Mouse (Mus musculus) embryonic facial prominence, embryonic 14.5 days (tissue): ENCODE data around the gene Srprb. TPM values are rescaled to one million over a fixed set of nuclear protein-coding genes. Genes with fewer than 3 reads are reported as not detected.
A peak's percentile ranks its signal among the peaks of the same experiment; 100 is the strongest.

ENCODE experiments used
- ATAC-seq: fragments of 200-750 bp; cut with Nextera tagmentation; 2 replicates; pipeline ENCODE4 v1.8.0; 2017; ENCODE audit warnings: low read depth, moderate number of reproducible peaks, moderate TSS enrichment
- DNase-seq: peaks from one replicate; pipeline ENCODE4 v3.0.0-alpha.2; 2015; ENCODE audit warnings: low spot score
- H3K27ac ChIP-seq: fragments of 300-500 bp; sonication (generic); replicated peaks from 2 replicates; pipeline ENCODE4 v1.5.1; 2014; ENCODE audit warnings: low read depth, mild to moderate bottlenecking, low read length, moderate library complexity
- H3K27me3 ChIP-seq: fragments of 300-500 bp; sonication (generic); replicated peaks from 2 replicates; pipeline ENCODE4 v1.6.1; 2014; ENCODE audit warnings: low read length; ENCODE audit not compliant: control insufficient read depth, insufficient read depth
- H3K36me3 ChIP-seq: fragments of 300-500 bp; sonication (generic); 2 replicates; pipeline ENCODE4 v1.6.1; 2014; ENCODE audit warnings: low read length, mixed read lengths; ENCODE audit not compliant: control insufficient read depth, insufficient read depth
- H3K4me1 ChIP-seq: fragments of 300-500 bp; sonication (generic); 2 replicates; pipeline ENCODE4 v1.6.1; 2014; ENCODE audit warnings: antibody characterized with exemption, low read length; ENCODE audit not compliant: control insufficient read depth, insufficient read depth
- H3K4me2 ChIP-seq: fragments of 300-500 bp; sonication (generic); 2 replicates; pipeline ENCODE4 v1.6.1; 2014; ENCODE audit warnings: low read depth, mild to moderate bottlenecking, low read length, moderate library complexity, mixed read lengths
- H3K4me3 ChIP-seq: fragments of 300-500 bp; sonication (generic); 2 replicates; pipeline ENCODE4 v1.5.1; 2014; ENCODE audit warnings: low read depth, mild to moderate bottlenecking, low read length
- H3K9ac ChIP-seq: fragments of 300-500 bp; sonication (generic); 2 replicates; pipeline ENCODE4 v1.6.1; 2014; ENCODE audit warnings: low read depth, mild to moderate bottlenecking, low read length, moderate library complexity, mixed read lengths
- H3K9me3 ChIP-seq: fragments of 300-500 bp; sonication (generic); 2 replicates; pipeline ENCODE4 v1.6.1; 2016; ENCODE audit warnings: low read length; ENCODE audit not compliant: control insufficient read depth
- WGBS: fragments of 180-500 bp; shearing (Covaris S2); extraction: QIAGEN DNeasy Blood & Tissue Kit; methylation state at CpG from one replicate; pipeline ENCODE4 v1.1.7; 2014; 5-methylcytosine and 5-hydroxymethylcytosine counted together
- polyA plus RNA-seq: library from polyadenylated mRNA; unstranded; fragments of >200 nt; fragmentation: Nextera tagmentation; extraction: Ambion mirVana; gene quantifications from 2 replicates; pipeline ENCODE4 v1.2.1, GENCODE M21; 2014

Gene Srprb
- polyA plus RNA-seq, 1 experiment from 2014 or later = 73.5 TPM

DNA sequence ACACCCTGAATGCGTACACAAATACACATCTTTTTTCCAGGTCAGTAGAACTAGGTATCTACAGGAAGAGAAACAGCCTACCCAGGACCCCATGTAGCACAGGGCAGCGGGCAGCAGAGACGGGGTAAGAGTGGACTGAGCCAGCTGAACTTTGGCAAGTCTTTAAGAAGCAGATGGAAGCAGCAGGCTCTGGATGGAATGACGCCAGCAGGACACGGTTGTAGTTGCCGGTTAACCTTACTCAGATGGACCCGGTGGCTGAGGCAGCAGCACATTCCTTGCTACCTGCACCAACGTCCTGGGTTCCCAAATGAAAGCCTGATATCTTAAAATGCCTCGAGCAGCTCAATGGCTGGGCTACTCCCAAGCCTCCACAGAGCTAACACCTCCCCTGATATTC, 15.2 kb downstream of the Srprb start:
- Histone ChIP-seq H3K27me3 (no peaks in the 10 kb centered on the region), H3K27ac (no peak overlapping the region), H3K9me3 (no peaks in the 10 kb centered on the region), H3K9ac (no peak overlapping the region), H3K4me2 (no peak overlapping the region), H3K4me1 (no peaks in the 10 kb centered on the region), H3K4me3 (no peak overlapping the region), H3K36me3 (peaks cover 39% of the 10 kb centered on the region)
- DNase-seq (peak; percentile 7), ATAC-seq (no peak)
- WGBS = 76% methylated on average over 9 of the region's 9 CpGs

DNA sequence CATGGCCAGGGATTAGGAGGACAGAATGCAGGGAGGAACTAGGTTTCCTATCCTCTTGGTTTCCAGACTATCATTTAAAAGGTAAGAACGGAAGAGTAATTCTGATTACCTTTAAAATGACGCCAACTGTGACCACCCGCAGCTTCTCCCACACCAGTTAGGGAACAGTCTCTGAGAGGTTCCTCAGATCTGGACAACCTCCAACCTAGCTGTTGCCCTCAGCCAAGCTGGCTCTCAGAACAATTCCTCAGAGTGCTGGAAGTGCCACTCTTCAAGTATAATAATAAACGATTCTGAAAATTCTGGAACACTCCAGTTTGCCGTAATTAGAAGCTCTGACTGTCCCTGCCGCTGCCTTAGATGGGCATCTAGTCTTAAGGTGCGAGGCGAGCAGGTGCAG, 16.0 kb downstream of the Srprb start:
- Histone ChIP-seq H3K27ac (no peak overlapping the region), H3K4me3 (no peak overlapping the region), H3K4me2 (no peak overlapping the region), H3K27me3 (no peaks in the 10 kb centered on the region), H3K36me3 (peaks cover 31% of the 10 kb centered on the region), H3K9me3 (no peaks in the 10 kb centered on the region), H3K9ac (no peak overlapping the region), H3K4me1 (no peaks in the 10 kb centered on the region)
- DNase-seq = no peak
- WGBS = 93% methylated on average over 8 of the region's 8 CpGs
- ATAC-seq = no peak

DNA sequence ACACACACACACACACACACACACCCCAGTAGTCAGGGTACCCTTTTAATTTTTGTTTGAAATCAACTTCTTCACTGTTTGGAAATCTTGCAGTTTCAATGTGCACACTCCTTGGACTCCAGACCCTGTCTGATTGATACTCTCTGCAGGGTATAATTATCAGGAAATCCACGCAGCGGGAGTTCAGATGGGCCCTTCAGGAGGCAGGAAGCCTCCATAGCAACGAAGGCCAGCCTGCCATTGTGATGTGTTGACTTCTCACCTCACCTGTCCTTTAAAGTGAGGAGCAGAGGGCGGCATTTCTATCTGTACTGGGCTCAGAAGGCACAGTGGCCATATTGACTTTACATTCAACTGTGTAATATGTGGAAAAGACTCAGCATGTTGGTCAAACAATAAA, 17.1 kb downstream of the Srprb start:
- H3K4me1 ChIP-seq = 0 out of 2 replicates have a peak, but pooled peaks cover 4% of the 10 kb centered on the region
- no peak overlapping the region for H3K4me2 ChIP-seq
- peaks cover 20% of the 10 kb centered on the region for H3K36me3 ChIP-seq
- H3K9ac ChIP-seq = no peak overlapping the region
- WGBS = 57% methylated on average over 4 of the region's 4 CpGs
- DNase-seq (no peak), ATAC-seq (no peak)
- no peaks in the 10 kb centered on the region for H3K9me3 ChIP-seq
- no peak overlapping the region for H3K4me3 ChIP-seq
- no peaks in the 10 kb centered on the region for H3K27me3 ChIP-seq
- no peak overlapping the region for H3K27ac ChIP-seq

DNA sequence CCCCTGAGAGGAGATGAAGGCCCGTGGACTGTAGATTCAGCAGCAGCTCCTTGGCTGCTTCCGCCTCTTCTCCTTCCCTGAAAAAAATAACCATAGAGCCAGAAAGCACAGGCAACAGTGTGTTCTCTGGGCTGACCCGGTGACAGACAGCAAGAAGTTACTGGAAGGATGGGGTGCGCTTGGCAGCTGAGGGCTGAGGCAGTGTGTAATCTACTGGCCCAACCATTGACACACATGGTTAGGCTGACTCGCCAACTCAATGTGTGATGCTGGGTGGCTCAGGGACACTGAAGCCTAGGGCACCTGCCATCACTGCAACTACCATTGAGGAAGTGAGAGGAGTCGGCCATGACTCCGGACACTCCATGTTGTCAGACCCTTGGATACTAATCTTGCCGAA, 20.1 kb downstream of the Srprb start:
- Histone ChIP-seq H3K9ac (no peak overlapping the region), H3K9me3 (no peaks in the 10 kb centered on the region), H3K27ac (no peak overlapping the region), H3K4me2 (no peak overlapping the region), H3K27me3 (no peaks in the 10 kb centered on the region), H3K36me3 (no peaks in the 10 kb centered on the region), H3K4me3 (no peak overlapping the region), H3K4me1 (0 out of 2 replicates have a peak, but pooled peaks cover 4% of the 10 kb centered on the region)
- 85% methylated on average over 8 of the region's 8 CpGs for WGBS
- DNase-seq (no peak), ATAC-seq (no peak)

DNA sequence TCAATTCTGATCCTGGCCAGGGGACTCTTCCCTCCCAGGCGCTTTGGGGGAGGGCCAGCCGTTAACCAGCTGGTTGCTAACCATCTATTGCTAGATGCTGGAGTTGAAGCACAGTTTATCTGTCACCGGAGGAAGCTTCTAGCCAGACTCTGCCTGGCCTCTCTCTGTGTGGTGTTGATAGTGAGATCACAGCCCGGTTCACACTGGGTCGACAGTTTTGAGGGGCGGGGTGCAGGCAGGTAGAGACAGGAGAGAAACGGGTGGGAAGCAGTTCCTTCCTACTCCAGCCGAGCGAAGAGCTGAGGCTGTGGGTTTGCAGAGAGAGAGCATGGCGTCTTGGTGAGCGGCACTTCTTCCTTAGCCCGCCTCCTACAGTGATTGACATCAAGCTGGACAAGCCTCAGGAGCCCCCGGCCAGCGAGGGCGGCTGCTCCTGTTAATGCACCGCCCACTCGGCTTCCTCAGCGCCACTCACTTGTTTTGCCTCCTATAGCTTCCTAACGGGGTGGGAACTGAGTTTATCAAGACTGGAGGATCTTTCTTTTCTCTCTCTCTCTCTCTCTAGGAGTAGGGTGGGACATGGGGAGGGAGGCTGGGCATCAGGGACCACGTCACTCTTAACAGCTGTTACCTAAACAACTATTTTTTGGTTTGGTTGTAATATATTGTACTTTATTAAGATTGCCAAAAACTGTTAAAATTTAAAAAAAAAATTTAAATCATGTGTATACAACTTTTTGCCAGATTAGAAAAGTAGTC, 21.0 kb downstream of the Srprb start:
- peak; percentile 93 for ATAC-seq

DNA sequence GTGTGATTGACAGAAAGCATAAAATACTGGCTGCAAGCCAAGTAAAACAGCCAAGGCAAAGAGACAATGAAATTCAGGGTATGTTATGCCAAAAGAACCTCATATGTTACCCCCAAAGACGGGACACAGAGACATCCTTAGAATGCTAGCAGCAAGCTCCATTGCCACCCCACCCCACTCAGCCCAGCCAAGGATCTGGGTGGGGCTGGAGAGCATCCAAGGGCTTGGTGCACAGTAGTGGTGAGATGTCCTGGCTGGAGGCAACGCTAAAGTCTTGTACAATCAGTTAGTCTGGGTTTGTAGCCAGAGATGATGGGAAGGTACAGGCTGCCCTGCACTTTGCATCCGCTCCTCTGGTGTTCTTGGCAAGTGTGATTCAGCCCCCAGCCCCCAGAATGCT, 21.6 kb downstream of the Srprb start:
- peak overlapping the region; percentile 22; the same call in 1 of the 2 replicates for H3K27ac ChIP-seq
- H3K4me2 ChIP-seq = peak overlapping the region; percentile 52
- no peaks in the 10 kb centered on the region for H3K36me3 ChIP-seq
- H3K9me3 ChIP-seq = no peaks in the 10 kb centered on the region
- ATAC-seq (peak; percentile 6; the same call in 1 of the 2 replicates), DNase-seq (peak; percentile 62)
- H3K9ac ChIP-seq = peak overlapping the region; percentile 45; the same call in 1 of the 2 replicates
- 0 out of 2 replicates have a peak, but pooled peaks cover 4% of the 10 kb centered on the region for H3K4me1 ChIP-seq
- H3K27me3 ChIP-seq = no peaks in the 10 kb centered on the region
- WGBS = 43% methylated on average over 2 of the region's 3 CpGs
- H3K4me3 ChIP-seq = peak overlapping the region; percentile 30

More for the DNA sequence above, 21.0 kb downstream of the Srprb start:
- WGBS = 2% methylated on average over 19 of the region's 20 CpGs
- Histone ChIP-seq H3K4me3 (peak overlapping the region; percentile 30), H3K4me2 (peak overlapping the region; percentile 52), H3K4me1 (0 out of 2 replicates have a peak, but pooled peaks cover 4% of the 10 kb centered on the region), H3K9me3 (no peaks in the 10 kb centered on the region), H3K9ac (peak overlapping the region; percentile 45), H3K36me3 (no peaks in the 10 kb centered on the region), H3K27me3 (no peaks in the 10 kb centered on the region), H3K27ac (peak overlapping the region; percentile 22; the same call in 1 of the 2 replicates)
- peak; percentile 96 for DNase-seq

DNA sequence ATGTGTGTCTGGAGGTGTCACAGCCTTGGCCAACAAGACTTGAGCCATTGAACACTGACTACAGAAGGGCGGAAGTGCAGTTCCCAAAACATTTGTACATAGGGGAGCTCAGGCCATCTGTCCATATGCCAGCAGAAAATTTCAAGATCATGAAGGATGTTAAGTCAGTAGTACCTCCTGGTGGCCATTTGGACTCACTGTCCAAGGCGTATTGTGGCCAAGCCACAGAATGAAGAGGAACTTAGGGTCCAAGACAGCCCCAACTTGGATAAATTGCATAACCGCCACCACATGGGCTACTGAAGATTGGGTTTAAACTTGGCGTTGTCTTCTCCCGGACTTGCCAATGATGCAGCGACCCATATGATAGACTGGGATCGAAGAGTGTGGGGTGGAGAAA, 26.2 kb downstream of the Srprb start:
- 98% methylated on average over 7 of the region's 7 CpGs for WGBS
- no peaks in the 10 kb centered on the region for H3K27me3 ChIP-seq
- no peaks in the 10 kb centered on the region for H3K9me3 ChIP-seq
- no peak overlapping the region for H3K4me3 ChIP-seq
- no peak overlapping the region for H3K27ac ChIP-seq
- DNase-seq (no peak), ATAC-seq (no peak)
- no peak overlapping the region for H3K9ac ChIP-seq
- H3K4me1 ChIP-seq = 0 out of 2 replicates have a peak, but pooled peaks cover 4% of the 10 kb centered on the region
- no peak overlapping the region for H3K4me2 ChIP-seq
- H3K36me3 ChIP-seq = no peaks in the 10 kb centered on the region

DNA sequence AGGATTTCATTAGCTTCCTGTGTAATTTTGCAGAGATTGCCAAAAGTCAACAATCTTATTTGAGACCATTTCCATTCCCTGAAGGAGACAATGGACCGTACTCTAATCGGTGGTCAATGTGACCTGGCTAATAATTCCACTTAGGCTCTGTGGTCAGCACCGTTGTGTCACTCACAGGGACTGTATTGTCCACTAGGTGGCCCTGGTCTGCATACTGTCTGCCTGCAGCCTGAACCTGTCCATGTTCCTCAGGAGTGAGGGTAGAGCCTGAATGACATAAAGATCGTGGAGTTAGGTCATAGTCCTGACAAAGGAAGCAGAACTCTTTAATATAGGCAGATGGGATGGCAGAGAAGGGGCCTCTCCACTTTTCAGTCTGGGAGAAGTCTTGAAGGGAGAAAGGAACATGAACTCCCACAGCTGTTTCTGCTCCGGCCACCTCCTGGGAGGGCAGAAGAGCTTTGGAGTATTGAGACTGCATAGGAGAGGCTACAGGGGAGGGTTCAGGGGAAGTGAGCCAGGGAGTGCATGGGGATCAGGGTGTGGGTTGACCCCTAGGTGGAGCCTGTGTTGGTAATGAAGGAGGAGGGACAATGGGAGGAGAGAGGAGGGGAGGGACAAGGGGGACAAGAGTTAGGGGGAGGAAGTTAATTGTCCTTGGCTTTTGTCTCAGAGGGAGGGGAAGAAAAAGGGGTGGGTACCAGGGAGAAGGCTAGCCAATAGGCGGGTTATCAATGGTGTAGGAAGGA, 27.0 kb downstream of the Srprb start:
- Histone ChIP-seq H3K36me3 (no peaks in the 10 kb centered on the region), H3K4me2 (no peak overlapping the region), H3K4me1 (no peaks in the 10 kb centered on the region), H3K27me3 (no peaks in the 10 kb centered on the region), H3K9ac (no peak overlapping the region), H3K27ac (no peak overlapping the region), H3K4me3 (no peak overlapping the region), H3K9me3 (no peaks in the 10 kb centered on the region)
- 68% methylated on average over 6 of the region's 6 CpGs for WGBS
- peak; percentile 12 for DNase-seq
- no peak for ATAC-seq
